Mouse (Mus musculus): ENCODE measurements around the gene Nol9.

GRCm38 (mm10) chr4:152096927-152097326 is 57.8 kb downstream of the Nol9 start:
- TF ChIP-seq CTCF (conservative IDR thresholded peaks at IDR 0.05; ENCODE audit: insufficient read depth, insufficient read length, low read depth, low read length) = no peak
- no peak for TF ChIP-seq POLR2A (IDR thresholded peaks at IDR 0.05; ENCODE audit: low read depth, low read length)
